Mouse (Mus musculus) limb, embryonic 13.5 days (tissue): ENCODE data around the gene Bmp3. TPM values are rescaled to one million over a fixed set of nuclear protein-coding genes. Genes with fewer than 3 reads are reported as not detected.
A peak's percentile ranks its signal among the peaks of the same experiment; 100 is the strongest.

Source experiments
- ATAC-seq: fragments of 200-750 bp; cut with Nextera tagmentation; 2 replicates; pipeline ENCODE4 v1.8.0; 2017; ENCODE audit warnings: low read depth, moderate number of reproducible peaks, moderate TSS enrichment; ENCODE audit not compliant: low FRiP score
- H3K27ac ChIP-seq: fragments of 300-500 bp; sonication (generic); 2 replicates; pipeline ENCODE4 v1.5.1; 2015; ENCODE audit warnings: inconsistent platforms, mild to moderate bottlenecking, moderate library complexity
- H3K27me3 ChIP-seq: fragments of 300-500 bp; sonication (generic); 2 replicates; pipeline ENCODE4 v1.6.1; 2015; ENCODE audit warnings: mild to moderate bottlenecking, inconsistent platforms
- H3K36me3 ChIP-seq: fragments of 300-500 bp; sonication (generic); 2 replicates; pipeline ENCODE4 v1.6.1; 2015; ENCODE audit warnings: inconsistent platforms, mild to moderate bottlenecking, moderate library complexity
- H3K4me1 ChIP-seq: fragments of 300-500 bp; sonication (generic); 2 replicates; pipeline ENCODE4 v1.6.1; 2015; ENCODE audit warnings: inconsistent platforms
- H3K4me2 ChIP-seq: fragments of 300-500 bp; sonication (generic); replicated peaks from 2 replicates; pipeline ENCODE4 v1.6.1; 2015; ENCODE audit warnings: inconsistent platforms, mild to moderate bottlenecking, moderate library complexity
- H3K4me3 ChIP-seq: fragments of 300-500 bp; sonication (generic); 2 replicates; pipeline ENCODE4 v1.5.1; 2015; ENCODE audit warnings: moderate library complexity, mild to moderate bottlenecking, inconsistent platforms
- H3K9ac ChIP-seq: fragments of 300-500 bp; sonication (generic); 2 replicates; pipeline ENCODE4 v1.6.1; 2015; ENCODE audit warnings: mild to moderate bottlenecking, inconsistent platforms
- H3K9me3 ChIP-seq: fragments of 300-500 bp; sonication (generic); 2 replicates; pipeline ENCODE4 v1.6.1; 2016; ENCODE audit warnings: inconsistent platforms
- WGBS: fragments of 180-500 bp; shearing (Covaris S2); methylation state at CpG from one replicate; pipeline ENCODE4 v1.1.7; 2015; 5-methylcytosine and 5-hydroxymethylcytosine counted together
- polyA plus RNA-seq: library from polyadenylated mRNA; unstranded; fragments of >200 nt; fragmentation: Nextera tagmentation; extraction: Ambion mirVana; gene quantifications from 2 replicates; pipeline ENCODE4 v1.2.1, GENCODE M21; 2015

Gene Bmp3
- polyA plus RNA-seq, 1 experiment from 2014 or later, result 3.0 TPM

DNA sequence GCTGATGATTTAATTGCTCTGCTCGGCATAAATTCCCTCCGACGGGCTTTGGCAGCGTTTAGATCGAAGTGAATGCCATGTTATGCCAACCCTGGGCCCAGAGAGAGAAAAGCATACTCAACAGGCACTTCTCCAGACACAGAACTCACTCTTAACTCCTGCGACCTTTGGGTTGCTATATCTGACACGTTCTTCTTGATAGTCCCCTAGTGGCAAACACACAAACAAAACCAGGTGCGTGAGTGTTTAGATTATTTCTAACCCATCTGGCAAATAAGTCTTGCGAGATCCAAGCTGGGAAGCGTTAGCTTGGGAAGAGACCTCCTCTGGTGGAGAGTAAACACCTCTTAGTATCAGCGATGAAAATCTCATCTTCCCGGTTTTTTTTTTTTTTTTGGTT lies 1.5 kb downstream of the Bmp3 start:
- WGBS, result 5% methylated on average over 12 of the region's 12 CpGs
- no peak for ATAC-seq
- no peaks in the 10 kb centered on the region for H3K36me3 ChIP-seq

GRCm38 (mm10) chr5:98856356-98856755 lies 2.1 kb downstream of the Bmp3 start:
- Histone ChIP-seq H3K9me3 (no peaks in the 10 kb centered on the region), H3K4me3 (peak overlapping the region; percentile 62), H3K27ac (no peak overlapping the region), H3K4me2 (peak overlapping the region; percentile 99), H3K36me3 (no peaks in the 10 kb centered on the region), H3K4me1 (peaks cover 14% of the 10 kb centered on the region), H3K9ac (no peak overlapping the region), H3K27me3 (peaks cover 69% of the 10 kb centered on the region)
- WGBS, result 41% methylated on average over 7 of the region's 7 CpGs
- ATAC-seq, result no peak

More for the DNA sequence above, 1.5 kb downstream of the Bmp3 start:
- no peaks in the 10 kb centered on the region for H3K9me3 ChIP-seq
- H3K27me3 ChIP-seq, result peaks cover 64% of the 10 kb centered on the region
- no peak overlapping the region for H3K27ac ChIP-seq
- peak overlapping the region; percentile 62 for H3K4me3 ChIP-seq
- peak overlapping the region; percentile 70 for H3K9ac ChIP-seq
- H3K4me1 ChIP-seq, result peaks cover 14% of the 10 kb centered on the region
- peak overlapping the region; percentile 99 for H3K4me2 ChIP-seq

GRCm38 (mm10) chr5:98863891-98864290 lies 9.7 kb downstream of the Bmp3 start:
- H3K36me3 ChIP-seq, result no peaks in the 10 kb centered on the region
- H3K4me2 ChIP-seq, result peak overlapping the region; percentile 35
- H3K9me3 ChIP-seq, result no peaks in the 10 kb centered on the region
- H3K4me3 ChIP-seq, result no peak overlapping the region
- WGBS, result 2% methylated on average over 6 of the region's 6 CpGs
- no peak overlapping the region for H3K9ac ChIP-seq
- no peak for ATAC-seq
- H3K27ac ChIP-seq, result no peak overlapping the region
- H3K27me3 ChIP-seq, result peaks cover 24% of the 10 kb centered on the region
- peaks cover 7% of the 10 kb centered on the region; the same call in 1 of the 2 replicates for H3K4me1 ChIP-seq

- WGBS, result 85% methylated on average over 5 of the region's 5 CpGs
- H3K27ac ChIP-seq, result no peak overlapping the region
- H3K27me3 ChIP-seq, result peaks cover 24% of the 10 kb centered on the region
- H3K4me3 ChIP-seq, result no peak overlapping the region
- H3K36me3 ChIP-seq, result no peaks in the 10 kb centered on the region
- ATAC-seq, result no peak
- no peak overlapping the region for H3K9ac ChIP-seq
- H3K4me1 ChIP-seq, result peaks cover 7% of the 10 kb centered on the region; the same call in 1 of the 2 replicates
- H3K9me3 ChIP-seq, result no peaks in the 10 kb centered on the region
- no peak overlapping the region for H3K4me2 ChIP-seq
Measured at GRCm38 (mm10) chr5:98865146-98865545, 10.9 kb downstream of the Bmp3 start.

DNA sequence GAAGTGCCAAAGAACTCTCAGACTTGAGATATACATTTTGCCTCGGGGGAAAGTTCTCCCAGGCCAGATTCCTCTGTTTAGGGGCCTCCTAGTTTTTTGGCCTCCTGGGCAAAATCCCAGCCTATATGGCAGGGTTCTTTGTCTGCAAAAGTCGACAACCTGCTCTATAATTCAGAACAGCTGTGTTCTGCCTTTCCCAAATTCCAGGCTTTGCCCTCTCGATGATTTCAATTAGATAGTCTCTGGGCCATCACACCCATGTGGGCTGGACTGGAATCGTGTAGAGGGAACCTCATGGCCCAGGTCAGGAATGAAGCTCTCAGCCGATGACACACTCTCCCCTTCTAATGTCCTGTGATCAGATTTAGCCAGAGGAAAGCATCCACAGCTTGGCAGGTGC lies 21.8 kb downstream of the Bmp3 start:
- H3K27ac ChIP-seq, result no peak overlapping the region
- WGBS, result 14% methylated on average over 5 of the region's 5 CpGs
- peak; percentile 32 for ATAC-seq

DNA sequence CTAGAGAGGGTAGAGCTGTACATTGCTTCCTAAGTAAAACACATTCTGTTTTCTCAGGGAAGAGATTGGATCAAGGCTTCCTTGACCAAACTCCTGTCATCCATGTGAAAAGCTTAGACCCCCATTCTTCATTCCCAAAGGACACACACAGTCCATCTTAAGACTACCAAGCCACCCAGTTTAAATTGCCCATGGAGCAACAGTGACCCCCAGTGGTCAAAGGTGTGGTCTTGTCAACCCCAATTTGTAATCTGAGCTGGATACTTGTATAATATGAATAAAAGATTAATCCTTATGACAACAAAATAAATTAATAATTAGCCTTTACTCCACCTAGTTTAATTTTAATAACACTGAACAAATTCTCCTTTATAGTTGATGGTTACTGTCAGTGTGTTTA lies 24.7 kb downstream of the Bmp3 start:
- H3K36me3 ChIP-seq, result no peaks in the 10 kb centered on the region
- no peak overlapping the region for H3K27ac ChIP-seq
- ATAC-seq, result no peak
- H3K4me3 ChIP-seq, result no peak overlapping the region
- peaks cover 16% of the 10 kb centered on the region for H3K4me1 ChIP-seq
- H3K9me3 ChIP-seq, result no peaks in the 10 kb centered on the region
- H3K9ac ChIP-seq, result no peak overlapping the region
- no peaks in the 10 kb centered on the region for H3K27me3 ChIP-seq
- no peak overlapping the region for H3K4me2 ChIP-seq

More for the DNA sequence above, 21.8 kb downstream of the Bmp3 start:
- H3K9ac ChIP-seq, result no peak overlapping the region
- peaks cover 16% of the 10 kb centered on the region for H3K4me1 ChIP-seq
- H3K4me2 ChIP-seq, result no peak overlapping the region
- H3K9me3 ChIP-seq, result no peaks in the 10 kb centered on the region
- H3K36me3 ChIP-seq, result no peaks in the 10 kb centered on the region
- H3K27me3 ChIP-seq, result no peaks in the 10 kb centered on the region
- no peak overlapping the region for H3K4me3 ChIP-seq

- WGBS, result 57% methylated on average over 3 of the region's 3 CpGs
Measured at GRCm38 (mm10) chr5:98882096-98882495, 27.9 kb downstream of the Bmp3 start.

GRCm38 (mm10) chr5:98890544-98891050 lies 36.4 kb downstream of the Bmp3 start:
- Histone ChIP-seq H3K36me3 (no peaks in the 10 kb centered on the region), H3K4me3 (no peak overlapping the region)
- 78% methylated on average over 2 of the region's 2 CpGs for WGBS

More at GRCm38 (mm10) chr5:98882096-98882495, 27.9 kb downstream of the Bmp3 start:
- Histone ChIP-seq H3K27me3 (no peaks in the 10 kb centered on the region), H3K4me1 (no peaks in the 10 kb centered on the region), H3K27ac (no peak overlapping the region), H3K4me2 (no peak overlapping the region), H3K9me3 (no peaks in the 10 kb centered on the region), H3K9ac (no peak overlapping the region), H3K36me3 (no peaks in the 10 kb centered on the region), H3K4me3 (no peak overlapping the region)
- no peak for ATAC-seq

DNA sequence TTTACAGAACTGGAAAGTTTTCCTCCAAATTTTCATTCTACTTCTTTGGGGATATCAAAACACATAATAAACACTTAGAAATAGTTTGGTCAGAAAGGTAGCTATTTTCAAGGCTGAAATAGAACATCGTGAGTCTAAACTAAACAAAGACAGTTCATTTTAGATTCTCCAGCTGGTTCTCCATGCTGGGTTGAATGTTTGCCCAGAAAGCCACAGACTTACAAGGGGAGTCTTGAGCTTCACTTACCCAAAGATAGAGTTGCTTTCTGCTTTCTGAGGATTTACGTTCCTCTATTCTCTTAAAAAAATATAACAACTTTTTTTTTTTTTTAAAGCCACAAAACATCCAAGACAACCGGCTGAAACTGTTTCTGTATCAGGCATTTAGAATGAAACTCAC lies 40.1 kb downstream of the Bmp3 start:
- H3K4me2 ChIP-seq, result no peak overlapping the region
- ATAC-seq, result no peak
- H3K4me3 ChIP-seq, result no peak overlapping the region
- 80% methylated on average over 3 of the region's 3 CpGs for WGBS
- H3K9me3 ChIP-seq, result no peaks in the 10 kb centered on the region
- H3K4me1 ChIP-seq, result no peaks in the 10 kb centered on the region
- H3K36me3 ChIP-seq, result no peaks in the 10 kb centered on the region
- H3K9ac ChIP-seq, result no peak overlapping the region
- H3K27me3 ChIP-seq, result no peaks in the 10 kb centered on the region
- H3K27ac ChIP-seq, result no peak overlapping the region

More at GRCm38 (mm10) chr5:98890544-98891050, 36.4 kb downstream of the Bmp3 start:
- ATAC-seq, result no peak
- H3K9ac ChIP-seq, result no peak overlapping the region
- no peak overlapping the region for H3K4me2 ChIP-seq
- no peak overlapping the region for H3K27ac ChIP-seq
- no peaks in the 10 kb centered on the region for H3K27me3 ChIP-seq
- no peaks in the 10 kb centered on the region for H3K4me1 ChIP-seq
- peaks cover 3% of the 10 kb centered on the region; the same call in 1 of the 2 replicates for H3K9me3 ChIP-seq

DNA sequence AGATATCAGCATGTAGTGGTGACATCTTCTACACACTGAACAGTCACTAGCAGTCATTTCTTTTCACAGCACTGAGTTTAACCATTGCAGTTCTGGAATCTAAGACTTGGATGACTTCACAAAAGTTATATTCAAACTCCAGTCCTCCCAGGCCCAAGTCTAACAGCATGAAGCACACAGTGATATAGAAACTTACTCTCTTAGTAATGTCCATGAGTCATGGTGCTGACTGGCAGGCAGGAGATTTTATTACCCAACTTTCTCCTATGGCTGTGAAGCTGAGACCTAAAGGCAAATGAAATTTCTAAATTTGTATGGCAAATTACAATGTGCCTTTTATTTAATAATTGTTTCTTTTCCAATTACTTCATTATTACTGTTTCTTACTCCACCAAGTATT lies 43.7 kb downstream of the Bmp3 start:
- Histone ChIP-seq H3K9me3 (no peaks in the 10 kb centered on the region), H3K27ac (no peak overlapping the region), H3K27me3 (no peaks in the 10 kb centered on the region), H3K4me3 (no peak overlapping the region), H3K4me1 (no peaks in the 10 kb centered on the region), H3K9ac (no peak overlapping the region), H3K36me3 (no peaks in the 10 kb centered on the region), H3K4me2 (no peak overlapping the region)
- no peak for ATAC-seq

DNA sequence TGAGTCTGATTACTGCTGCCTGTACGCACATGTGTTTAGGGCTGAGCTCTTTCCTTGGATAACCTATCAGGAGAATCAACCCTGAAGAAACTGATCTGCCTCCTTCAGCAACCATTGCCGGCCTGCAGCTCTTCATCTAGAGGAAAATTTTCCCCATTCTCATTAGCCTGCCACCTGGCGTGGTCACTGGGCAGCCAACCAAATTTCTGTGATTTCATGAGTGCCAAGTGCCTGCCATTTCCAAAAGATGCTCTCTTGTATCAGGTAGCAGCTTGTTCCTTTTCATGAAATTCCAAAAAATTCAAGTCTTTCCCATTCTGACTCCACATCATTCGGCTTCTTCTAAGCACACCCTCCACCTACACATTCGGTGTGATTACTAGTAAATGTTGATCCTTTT lies 46.7 kb downstream of the Bmp3 start:
- WGBS, result 75% methylated on average over 5 of the region's 5 CpGs
- no peak overlapping the region for H3K4me3 ChIP-seq
- no peaks in the 10 kb centered on the region for H3K4me1 ChIP-seq

GRCm38 (mm10) chr5:98902339-98902738 lies 48.1 kb downstream of the Bmp3 start:
- Histone ChIP-seq H3K4me3 (no peak overlapping the region), H3K9ac (no peak overlapping the region), H3K36me3 (no peaks in the 10 kb centered on the region), H3K27me3 (no peaks in the 10 kb centered on the region), H3K27ac (no peak overlapping the region), H3K4me1 (no peaks in the 10 kb centered on the region), H3K9me3 (no peaks in the 10 kb centered on the region), H3K4me2 (no peak overlapping the region)
- ATAC-seq, result 0 out of 2 replicates have a peak, but pooled peaks have one; percentile 32
- 62% methylated on average over 4 of the region's 4 CpGs for WGBS

More for the DNA sequence above, 46.7 kb downstream of the Bmp3 start:
- no peak for ATAC-seq
- H3K27ac ChIP-seq, result no peak overlapping the region
- H3K9me3 ChIP-seq, result no peaks in the 10 kb centered on the region
- no peak overlapping the region for H3K4me2 ChIP-seq
- H3K27me3 ChIP-seq, result no peaks in the 10 kb centered on the region
- no peaks in the 10 kb centered on the region for H3K36me3 ChIP-seq
- H3K9ac ChIP-seq, result no peak overlapping the region

GRCm38 (mm10) chr5:98918716-98919115 lies 64.5 kb downstream of the Bmp3 start:
- H3K4me1 ChIP-seq, result no peaks in the 10 kb centered on the region
- WGBS, result 82% methylated on average over 5 of the region's 5 CpGs
- H3K27me3 ChIP-seq, result no peaks in the 10 kb centered on the region
- H3K4me3 ChIP-seq, result no peak overlapping the region
- no peaks in the 10 kb centered on the region for H3K9me3 ChIP-seq
- no peak overlapping the region for H3K9ac ChIP-seq
- no peak overlapping the region for H3K4me2 ChIP-seq
- no peak for ATAC-seq
- no peak overlapping the region for H3K27ac ChIP-seq
- H3K36me3 ChIP-seq, result no peaks in the 10 kb centered on the region
